Comparison of ENCODE assay signal across 19 mouse cellular contexts in the genomic region with DNA sequence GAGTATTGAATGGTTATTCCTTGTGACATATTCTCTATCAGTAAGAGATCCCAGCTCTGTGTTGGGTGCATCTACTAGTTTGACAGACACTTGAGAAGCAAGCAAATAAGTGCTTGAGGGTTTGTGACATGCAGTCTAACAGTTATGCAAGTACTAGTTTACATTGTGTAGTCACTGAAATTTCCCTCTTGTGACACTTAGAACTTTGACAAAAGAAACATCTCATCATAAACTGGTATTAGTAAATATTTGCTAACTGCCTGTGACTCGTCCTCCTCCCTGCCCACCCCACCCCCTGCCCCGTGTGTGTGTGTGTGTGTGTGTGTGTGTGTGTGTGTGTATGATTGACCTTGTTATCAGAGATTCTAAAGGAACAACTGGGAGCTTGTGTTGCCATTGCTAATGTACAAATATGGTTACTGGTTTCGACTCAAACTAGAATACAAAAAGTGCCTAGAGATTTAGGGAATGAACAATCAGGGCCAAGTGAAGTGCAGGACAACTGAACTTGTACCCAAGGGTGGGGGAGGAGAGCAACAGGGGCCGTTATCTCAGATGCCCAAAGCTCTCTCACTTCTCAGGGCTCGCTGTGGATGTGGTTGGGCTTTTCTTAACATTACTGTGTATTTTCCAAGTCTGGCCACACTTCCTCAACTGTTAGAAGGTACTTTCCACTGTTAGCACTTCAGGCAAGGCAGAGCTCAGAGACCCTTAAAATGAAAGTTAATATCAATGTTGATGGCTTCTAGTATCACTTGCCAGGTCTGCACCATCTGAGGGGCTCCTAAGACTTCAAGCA. TPM values are rescaled to one million over a fixed set of nuclear protein-coding genes. Genes with fewer than 3 reads are reported as not detected.
DNase-seq lines count a peak whose midpoint lies in the region; ATAC-seq and TF ChIP-seq lines count a peak whose summit lies in the region.
"Had no signal": no experiment of that assay in that cellular context is flagged by ENCODE, and none has a peak within 500 bp of the region (broad histone marks: within the 10 kb centered on the region; RNA-seq: fewer than 3 reads in every experiment).

No protein-coding gene starts in this region.

- no peaks in the 10 kb centered on the region; the same call in 1 of the 2 replicates for H3K4me1 ChIP-seq in lung, postnatal 0 days (ENCODE audit: insufficient read depth, low read depth, low read length)
- peaks cover 25% of the 10 kb centered on the region for H3K4me1 ChIP-seq in liver, postnatal 0 days (ENCODE audit: insufficient read depth)
- no peaks in the 10 kb centered on the region for H3K4me1 ChIP-seq in heart, adult 2 months (ENCODE audit: control insufficient read depth, insufficient read depth, low read length)
- H3K4me1 ChIP-seq: embryonic facial prominence, embryonic 10.5 days; intestine, embryonic 15.5 days; limb, embryonic 13.5 days had no signal

- intact Hi-C loops in heart, adult 2 months (cut with DNase I): no loop called here

- peak; percentile 50 for DNase-seq in lung, postnatal 0 days (ENCODE audit: low spot score)
- DNase-seq in lung, postnatal 14 days: no peak
- peak; percentile 45 for DNase-seq in liver, postnatal 0 days
- peak; percentile 63 for DNase-seq in splenic B cell, adult 2 months (ENCODE audit: low read depth, low spot score)
- DNase-seq in embryo, embryonic 10 days (ENCODE audit: low spot score): no peak
- no peak for DNase-seq in heart, adult 2 months
- DNase-seq in embryo, embryonic 9.5 days (ENCODE audit: extremely low spot score): no peak
- DNase-seq: adrenal gland, adult 8-10 months; cerebellum, adult 11 months; heart, adult 18-20 months; heart, postnatal 4 days; kidney, postnatal 4 days; thymus, adult 2 months had no signal

- no peak overlapping the region for H3K27ac ChIP-seq in lung, postnatal 0 days (ENCODE audit: low read length)
- H3K27ac ChIP-seq in liver, postnatal 0 days (ENCODE audit: low read depth): peak overlapping the region; percentile 7
- no peak overlapping the region for H3K27ac ChIP-seq in heart, adult 2 months
- H3K27ac ChIP-seq: embryonic facial prominence, embryonic 10.5 days; intestine, embryonic 15.5 days; left cerebral cortex, adult 2 months; limb, embryonic 13.5 days had no signal

- no peaks in the 10 kb centered on the region for H3K27me3 ChIP-seq in lung, postnatal 0 days (replicated peaks; ENCODE audit: insufficient read depth, low read length)
- H3K27me3 ChIP-seq in liver, postnatal 0 days (ENCODE audit: insufficient read depth, low read length): no peaks in the 10 kb centered on the region
- no peaks in the 10 kb centered on the region for H3K27me3 ChIP-seq in splenic B cell, adult 2 months (ENCODE audit: control insufficient read depth, insufficient read depth, low read length, poor library complexity, severe bottlenecking)
- no peaks in the 10 kb centered on the region for H3K27me3 ChIP-seq in heart, adult 2 months (ENCODE audit: control insufficient read depth, insufficient read depth, low read length)
- H3K27me3 ChIP-seq: intestine, embryonic 15.5 days; limb, embryonic 13.5 days had no signal

- H3K9me3 ChIP-seq in lung, postnatal 0 days (ENCODE audit: low read length): no peaks in the 10 kb centered on the region
- no peaks in the 10 kb centered on the region for H3K9me3 ChIP-seq in liver, postnatal 0 days (ENCODE audit: low read length)
- H3K9me3 ChIP-seq: embryonic facial prominence, embryonic 10.5 days; intestine, embryonic 15.5 days; limb, embryonic 13.5 days had no signal

- TF ChIP-seq EP300 in lung, postnatal 0 days (IDR thresholded peaks at IDR 0.05): no peak
- no peak for TF ChIP-seq EP300 in liver, postnatal 0 days (IDR thresholded peaks at IDR 0.05; ENCODE audit: low read depth)
- TF ChIP-seq EP300 in heart, adult 2 months (IDR thresholded peaks at IDR 0.05; ENCODE audit: insufficient read depth, low read depth, low read length): no peak

- H3K4me2 ChIP-seq in lung, postnatal 0 days (replicated peaks; ENCODE audit: low read depth, low read length): no peak overlapping the region
- H3K4me2 ChIP-seq in liver, postnatal 0 days (ENCODE audit: low read depth, low read length): peak overlapping the region; percentile 5
- H3K4me2 ChIP-seq: intestine, embryonic 15.5 days; limb, embryonic 13.5 days had no signal

- H3K4me3 ChIP-seq in lung, postnatal 0 days (ENCODE audit: low read depth, low read length): no peak overlapping the region
- no peak overlapping the region for H3K4me3 ChIP-seq in liver, postnatal 0 days (ENCODE audit: low read depth, low read length)
- H3K4me3 ChIP-seq in heart, adult 2 months: no peak overlapping the region
- H3K4me3 ChIP-seq: embryonic facial prominence, embryonic 10.5 days; intestine, embryonic 15.5 days; left cerebral cortex, adult 2 months; limb, embryonic 13.5 days had no signal

- peak; percentile 20; the same call in 1 of the 2 replicates for ATAC-seq in lung, postnatal 0 days
- ATAC-seq in hematopoietic stem cell, adult 5-6 weeks (replicated peaks in 1 of 2; ENCODE audit: insufficient read depth in 1 of 2, low FRiP score in 2 of 2, low TSS enrichment in 1 of 2, low read depth in 1 of 2, poor library complexity in 2 of 2, severe bottlenecking in 2 of 2): peak; percentile 63
- ATAC-seq in liver, postnatal 0 days: peak; percentile 75
- ATAC-seq: intestine, embryonic 15.5 days had no signal

- no peak for TF ChIP-seq POLR2A in heart, adult 2 months (IDR thresholded peaks at IDR 0.05; ENCODE audit: insufficient read depth, low read depth, low read length)

- H3K79me2 ChIP-seq in heart, adult 2 months (replicated peaks; ENCODE audit: control insufficient read depth, insufficient read depth, low read length): no peaks in the 10 kb centered on the region

- no peak for TF ChIP-seq CTCF in lung, postnatal 0 days (IDR thresholded peaks at IDR 0.05)
- TF ChIP-seq CTCF in liver, postnatal 0 days (IDR thresholded peaks at IDR 0.05; ENCODE audit: low read depth): no peak
- TF ChIP-seq CTCF in heart, adult 2 months (IDR thresholded peaks at IDR 0.05): no peak

- H3K36me3 ChIP-seq in lung, postnatal 0 days (ENCODE audit: insufficient read depth, low read length): no peaks in the 10 kb centered on the region
- no peaks in the 10 kb centered on the region for H3K36me3 ChIP-seq in liver, postnatal 0 days (replicated peaks; ENCODE audit: insufficient read depth, low read length)
- H3K36me3 ChIP-seq in splenic B cell, adult 2 months (ENCODE audit: control insufficient read depth, insufficient read depth, low read length, poor library complexity, severe bottlenecking): no peaks in the 10 kb centered on the region; the same call in none of the 2 replicates
- H3K36me3 ChIP-seq in heart, adult 2 months (ENCODE audit: control insufficient read depth, insufficient read depth, low read length): no peaks in the 10 kb centered on the region
- H3K36me3 ChIP-seq: embryonic facial prominence, embryonic 10.5 days; intestine, embryonic 15.5 days; limb, embryonic 13.5 days had no signal

- WGBS in lung, postnatal 0 days: 36% methylated on average over 5 of the region's 5 CpGs
- 15% methylated on average over 5 of the region's 5 CpGs for WGBS in liver, postnatal 0 days (ENCODE audit: insufficient replicate concordance)
- WGBS in heart, adult 2 months: 36% methylated on average over 5 of the region's 5 CpGs

- no peak overlapping the region for H3K9ac ChIP-seq in lung, postnatal 0 days (replicated peaks; ENCODE audit: low read depth)
- H3K9ac ChIP-seq in liver, postnatal 0 days (replicated peaks): no peak overlapping the region
- no peak overlapping the region for H3K9ac ChIP-seq in heart, adult 2 months (ENCODE audit: low read depth, low read length)
- H3K9ac ChIP-seq: intestine, embryonic 15.5 days; limb, embryonic 13.5 days had no signal

RNA-seq across cellular contexts. Expression of gene Lcp1, which starts 55.1 kb away (rescaled TPM):
- 73.7 and 89.5 TPM in 2 replicates for polyA plus RNA-seq in lung, postnatal 0 days (2015; fragmentation: Nextera tagmentation; extraction: Ambion mirVana)
- total RNA-seq in hematopoietic stem cell, adult 5-6 weeks (2017): 384 and 452 TPM in 2 replicates
- polyA plus RNA-seq in liver, postnatal 0 days (2015; fragmentation: Nextera tagmentation; extraction: Ambion mirVana): 39.4 and 45.5 TPM in 2 replicates
- 10 to 100 TPM; 14.3 to 15.2 TPM for total RNA-seq in heart, adult 2 months (2021)
- polyA plus RNA-seq in heart, adult 2 months (2012; rRNA removed): 6.8 and 9.2 TPM in 2 replicates

RNA-seq across cellular contexts. Expression of gene Lrrc63, which starts 55.3 kb away (rescaled TPM):
- polyA plus RNA-seq in lung, postnatal 0 days (2015; fragmentation: Nextera tagmentation; extraction: Ambion mirVana): 0.06 and 0.17 TPM in 2 replicates
- not detected in 2 replicates for total RNA-seq in hematopoietic stem cell, adult 5-6 weeks (2017)
- polyA plus RNA-seq in liver, postnatal 0 days (2015; fragmentation: Nextera tagmentation; extraction: Ambion mirVana): not detected in 2 replicates
- total RNA-seq in heart, adult 2 months (2021): not detected
- 0.04 and 0.06 TPM in 2 replicates for polyA plus RNA-seq in heart, adult 2 months (2012; rRNA removed)
- total RNA-seq: heart, adult 18-20 months; heart, postnatal 4 days; left cerebral cortex, adult 2 months had no signal
- polyA plus RNA-seq: C2C12; embryonic facial prominence, embryonic 10.5 days; limb, embryonic 13.5 days had no signal

RNA-seq across cellular contexts. Expression of gene Cpb2, which starts 56.1 kb away (rescaled TPM):
- polyA plus RNA-seq in lung, postnatal 0 days (2015; fragmentation: Nextera tagmentation; extraction: Ambion mirVana): not detected in 2 replicates
- total RNA-seq in hematopoietic stem cell, adult 5-6 weeks (2017): not detected in 2 replicates
- polyA plus RNA-seq in liver, postnatal 0 days (2015; fragmentation: Nextera tagmentation; extraction: Ambion mirVana): 400 and 408 TPM in 2 replicates
- total RNA-seq in heart, adult 2 months (2021): not detected
- polyA plus RNA-seq in heart, adult 2 months (2012; rRNA removed): not detected in 2 replicates
- total RNA-seq: adrenal gland, adult 8-10 months; heart, adult 18-20 months; heart, postnatal 4 days; left cerebral cortex, adult 2 months had no signal
- polyA plus RNA-seq: C2C12; embryonic facial prominence, embryonic 10.5 days; limb, embryonic 13.5 days; thymus, adult 2 months had no signal

Comparison
In these comparisons a context has a peak if more than half of its experiments do, and no peak if none do; other contexts are left out.
1. DNase-seq: peak in lung, postnatal 0 days (single experiment), liver, postnatal 0 days (single experiment) and splenic B cell, adult 2 months (single experiment); none in lung, postnatal 14 days (single experiment), embryo, embryonic 10 days (single experiment), heart, adult 2 months (0 of 2) and embryo, embryonic 9.5 days (single experiment).
2. ATAC-seq: peak in every context shown above with its lines; median percentile 75 in liver, postnatal 0 days; 63 in hematopoietic stem cell, adult 5-6 weeks; 20 in lung, postnatal 0 days.
3. RNA of gene Cpb2, which starts 56.1 kb away (polyA plus RNA-seq): 400 to 408 TPM in liver, postnatal 0 days; not detected in lung, postnatal 0 days and not detected in heart, adult 2 months; every median in the first group is over 100 times any median in the second.